Mouse (Mus musculus) cortical plate, adult 2 months (tissue): ENCODE results near the gene Mbnl2.

ENCODE experiments used
- CTCF ChIP-seq: fragments of 200-500 bp; IDR thresholded peaks from 2 replicates; pipeline ENCODE4 v1.5.1; 2011; ENCODE audit warnings: mild to moderate bottlenecking, control low read depth, low read length; ENCODE audit not compliant: insufficient read depth; ENCODE audit errors: extremely low read depth
- POLR2A ChIP-seq: fragments of 200-500 bp; IDR thresholded peaks from 2 replicates; pipeline ENCODE4 v1.6.1; 2011; ENCODE audit warnings: mild to moderate bottlenecking, low read length, control low read depth; ENCODE audit not compliant: insufficient read depth; ENCODE audit errors: extremely low read depth

DNA sequence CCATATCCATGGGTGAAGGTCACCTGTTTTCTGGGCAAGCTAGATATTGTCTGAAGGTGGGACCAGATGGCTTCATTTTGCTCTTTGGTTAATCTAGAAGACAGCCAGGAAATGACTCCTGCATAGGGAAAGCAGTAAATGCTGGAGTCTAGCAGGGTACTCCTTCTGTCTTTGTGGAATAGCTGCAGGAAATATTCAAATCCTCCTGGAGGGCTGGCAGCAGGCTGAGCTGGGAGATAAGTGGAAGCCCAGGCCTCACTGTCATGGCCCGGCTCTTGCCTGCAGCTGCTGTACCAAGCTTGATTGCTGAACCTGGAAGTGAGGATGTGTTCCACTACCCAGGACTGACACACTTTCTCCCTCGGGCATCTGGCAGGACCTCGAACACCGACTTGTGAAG, 191.3 kb downstream of the Mbnl2 start:
- TF ChIP-seq POLR2A (no peak), CTCF (no peak)
